Mouse (Mus musculus): Measurements from ENCODE around the gene Spin2g. TPM values are rescaled to one million over a fixed set of nuclear protein-coding genes. Genes with fewer than 3 reads are reported as not detected.
"Not testable (repeated sequence)": the region's sequence is repeated elsewhere in the genome, so short reads cannot be mapped to it uniquely, and the experiment has no call there.

Gene Spin2g
- not detected in 2 replicates for polyA plus RNA-seq (2015; fragmentation: Nextera tagmentation; extraction: Ambion mirVana)

GRCm38 (mm10) chrX:34238633-34239032, at the start of gene Spin2g:
Gene Spin2g (minus strand): TSS chrX:34238733.
- not testable (repeated sequence) for DNase-seq (ENCODE audit: low spot score)

Other genes with a start within 250 kb of the Spin2g start
- gene Btbd35f9, start 77.2 kb downstream of the Spin2g start, polyA plus RNA-seq (2015; fragmentation: Nextera tagmentation; extraction: Ambion mirVana), result not detected in 2 replicates
- gene Btbd35f8, start 211.8 kb upstream of the Spin2g start, polyA plus RNA-seq (2015; fragmentation: Nextera tagmentation; extraction: Ambion mirVana), result not detected in 2 replicates